8 mouse cellular contexts compared by ENCODE assay signal in the genomic region with DNA sequence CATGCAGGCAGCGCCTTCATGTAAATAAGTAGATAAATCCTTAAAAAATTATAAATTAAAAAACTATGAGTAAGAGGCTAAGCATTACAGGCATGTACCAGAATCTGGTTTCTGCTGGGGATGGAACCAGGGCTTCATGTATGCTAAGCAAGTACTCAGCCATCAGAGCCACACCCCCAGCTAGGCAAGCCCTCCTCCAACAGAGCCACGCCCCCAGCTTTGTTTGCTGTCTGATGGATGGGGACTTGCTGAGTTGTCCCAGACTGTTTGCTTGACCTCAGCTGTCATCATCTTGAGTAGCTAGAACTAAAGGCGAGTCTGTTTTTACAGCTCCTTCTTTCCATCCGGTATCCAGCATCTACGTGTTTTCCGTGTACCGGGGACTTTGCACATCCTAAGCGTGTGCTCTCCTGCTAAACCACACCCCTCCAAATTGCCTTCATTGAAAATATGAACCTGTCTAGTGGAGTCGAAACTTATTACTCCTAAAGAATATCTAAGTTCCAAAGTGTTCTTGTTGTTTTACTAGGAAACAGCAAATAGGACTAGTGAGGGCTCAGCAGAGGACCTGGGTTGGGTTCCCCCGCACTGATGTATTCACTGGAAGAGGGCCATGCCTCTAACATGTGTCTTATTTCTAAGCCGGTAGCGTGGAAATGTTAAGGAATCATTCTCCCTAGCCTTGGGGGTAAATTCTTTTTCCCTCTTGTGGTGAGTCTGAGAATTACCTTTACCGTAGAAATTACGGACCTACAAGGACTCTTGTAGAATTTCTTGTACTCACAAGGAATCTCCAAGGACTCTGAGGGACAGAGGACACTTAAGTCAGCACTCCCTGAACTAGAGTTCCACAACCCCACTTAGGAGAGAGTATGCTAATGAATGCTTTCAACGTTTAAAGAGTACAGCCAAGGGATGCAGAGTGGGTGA. TPM values are rescaled to one million over a fixed set of nuclear protein-coding genes. Genes with fewer than 3 reads are reported as not detected.
A peak's percentile ranks its signal among the peaks of the same experiment; 100 is the strongest.
DNase-seq lines count a peak whose midpoint lies in the region; ATAC-seq and TF ChIP-seq lines count a peak whose summit lies in the region.
"Had no signal": no experiment of that assay in that cellular context is flagged by ENCODE, and none has a peak within 500 bp of the region (broad histone marks: within the 10 kb centered on the region; RNA-seq: fewer than 3 reads in every experiment).

No protein-coding gene starts in this region.

- H3K27ac ChIP-seq in kidney, embryonic 14.5 days (ENCODE audit: low read depth, low read length) = peak overlapping the region; percentile 62; the same call in 1 of the 2 replicates
- H3K27ac ChIP-seq in MEL (ENCODE audit: control insufficient read depth, low read depth, low read length) = no peak overlapping the region
- H3K27ac ChIP-seq in embryonic facial prominence, embryonic 11.5 days (replicated peaks; ENCODE audit: low read depth, low read length) = no peak overlapping the region
- H3K27ac ChIP-seq: neural tube, embryonic 12.5 days had no signal

- H3K9me3 ChIP-seq in kidney, embryonic 14.5 days (ENCODE audit: control insufficient read depth, low read length) = no peaks in the 10 kb centered on the region
- H3K9me3 ChIP-seq in MEL (replicated peaks; ENCODE audit: insufficient read depth, low read length) = no peaks in the 10 kb centered on the region
- H3K9me3 ChIP-seq in embryonic facial prominence, embryonic 11.5 days (replicated peaks; ENCODE audit: control insufficient read depth, low read length) = no peaks in the 10 kb centered on the region
- H3K9me3 ChIP-seq: neural tube, embryonic 12.5 days had no signal

- DNase-seq in kidney, adult 8-10 months = no peak
- DNase-seq in MEL (ENCODE audit: low read depth, low spot score) = peak; percentile 52
- peak; percentile 51 for DNase-seq in embryonic facial prominence, embryonic 11.5 days (ENCODE audit: low spot score)
- DNase-seq in lung, postnatal 4 days = peak; percentile 71 to 77
- DNase-seq in spleen, postnatal 4 days (ENCODE audit: low spot score in 2 of 2) = no peak

- no peak for TF ChIP-seq RAD21 in MEL (IDR thresholded peaks at IDR 0.05; ENCODE audit: low read depth, low read length)

- no peak overlapping the region for H3K4me3 ChIP-seq in kidney, embryonic 14.5 days (ENCODE audit: low read length)
- no peak overlapping the region for H3K4me3 ChIP-seq in MEL (ENCODE audit: control insufficient read depth in 1 of 2, insufficient read depth in 1 of 2, low read depth in 2 of 2, low read length in 2 of 2)
- H3K4me3 ChIP-seq in embryonic facial prominence, embryonic 11.5 days (ENCODE audit: low read depth, low read length) = no peak overlapping the region
- H3K4me3 ChIP-seq: neural tube, embryonic 12.5 days had no signal

- WGBS in kidney, embryonic 14.5 days = 61% methylated on average over 15 of the region's 15 CpGs
- 69% methylated on average over 15 of the region's 15 CpGs for WGBS in embryonic facial prominence, embryonic 11.5 days

- no peaks in the 10 kb centered on the region for H3K79me2 ChIP-seq in MEL (ENCODE audit: control insufficient read depth, insufficient read depth, low read length, poor library complexity)

- TF ChIP-seq POLR2A in MEL (IDR thresholded peaks at IDR 0.05; ENCODE audit: control insufficient read depth in 1 of 2, insufficient read depth in 1 of 2, low read depth in 1 of 2, low read length in 2 of 2, poor library complexity in 1 of 2) = no peak

- no peak overlapping the region for H3K4me2 ChIP-seq in kidney, embryonic 14.5 days (replicated peaks; ENCODE audit: low read depth, low read length)
- H3K4me2 ChIP-seq in embryonic facial prominence, embryonic 11.5 days (ENCODE audit: low read depth, low read length) = no peak overlapping the region
- H3K4me2 ChIP-seq: neural tube, embryonic 12.5 days had no signal

- no peak for TF ChIP-seq CTCF in MEL (IDR thresholded peaks at IDR 0.05 in 2 of 3, conservative IDR thresholded peaks at IDR 0.05 in 1 of 3; ENCODE audit: control insufficient read depth in 1 of 3, insufficient read depth in 1 of 3, low read depth in 2 of 3, low read length in 3 of 3, poor library complexity in 1 of 3, severe bottlenecking in 1 of 3)

- no peak overlapping the region for H3K9ac ChIP-seq in kidney, embryonic 14.5 days (ENCODE audit: low read depth, low read length)
- no peak overlapping the region for H3K9ac ChIP-seq in MEL (ENCODE audit: control insufficient read depth, low read depth, low read length, poor library complexity, severe bottlenecking)
- H3K9ac ChIP-seq in embryonic facial prominence, embryonic 11.5 days (replicated peaks; ENCODE audit: low read length) = no peak overlapping the region
- H3K9ac ChIP-seq: neural tube, embryonic 12.5 days had no signal

- no peaks in the 10 kb centered on the region for H3K27me3 ChIP-seq in kidney, embryonic 14.5 days (ENCODE audit: control insufficient read depth, insufficient read depth, low read length)
- no peaks in the 10 kb centered on the region for H3K27me3 ChIP-seq in MEL (ENCODE audit: control insufficient read depth in 1 of 2, insufficient read depth in 2 of 2, low read length in 2 of 2)
- H3K27me3 ChIP-seq in embryonic facial prominence, embryonic 11.5 days (ENCODE audit: control insufficient read depth, insufficient read depth, low read length) = no peaks in the 10 kb centered on the region

- H3K4me1 ChIP-seq in kidney, embryonic 14.5 days (ENCODE audit: control insufficient read depth, insufficient read depth, low read length) = no peaks in the 10 kb centered on the region
- H3K4me1 ChIP-seq in MEL (ENCODE audit: control insufficient read depth in 1 of 2, insufficient read depth in 2 of 2, low read length in 2 of 2) = peaks cover 2 to 4% of the 10 kb centered on the region in 2 experiments; a peak in 2 of 4 replicates
- H3K4me1 ChIP-seq in embryonic facial prominence, embryonic 11.5 days (ENCODE audit: control insufficient read depth, insufficient read depth, low read length) = no peaks in the 10 kb centered on the region; the same call in 1 of the 2 replicates

- 0 out of 2 replicates have a peak, but pooled peaks have one; percentile 25 for ATAC-seq in kidney, embryonic 14.5 days (ENCODE audit: low FRiP score, low TSS enrichment)
- no peak for ATAC-seq in embryonic facial prominence, embryonic 11.5 days (replicated peaks; ENCODE audit: insufficient number of reproducible peaks, low FRiP score, low TSS enrichment, low read depth)
- no peak for ATAC-seq in inflammation-experienced regulatory T-cells, adult 6 months

- TF ChIP-seq EP300 in MEL (IDR thresholded peaks at IDR 0.05; ENCODE audit: low read depth in 1 of 2, low read length in 2 of 2) = no peak

- H3K36me3 ChIP-seq in kidney, embryonic 14.5 days (ENCODE audit: control insufficient read depth, insufficient read depth, low read length) = no peaks in the 10 kb centered on the region
- H3K36me3 ChIP-seq in MEL (ENCODE audit: control insufficient read depth in 1 of 2, insufficient read depth in 2 of 2, low read length in 2 of 2) = peaks cover 0 to 4% of the 10 kb centered on the region in 2 experiments; a peak in 1 of 4 replicates
- H3K36me3 ChIP-seq in embryonic facial prominence, embryonic 11.5 days (replicated peaks; ENCODE audit: control insufficient read depth, insufficient read depth, low read depth, low read length) = no peaks in the 10 kb centered on the region
- H3K36me3 ChIP-seq: neural tube, embryonic 12.5 days had no signal

TF ChIP-seq in MEL, 35 proteins besides CTCF, POLR2A, EP300 and RAD21:
- no peak for TF ChIP-seq UBTF (IDR thresholded peaks at IDR 0.05; ENCODE audit: borderline replicate concordance, insufficient read depth, low read depth, low read length)
- TF ChIP-seq CHD2 (IDR thresholded peaks at IDR 0.05; ENCODE audit: low read length) = no peak
- no peak for TF ChIP-seq GABPA (IDR thresholded peaks at IDR 0.05; ENCODE audit: low read depth, low read length)
- TF ChIP-seq NELFE (IDR thresholded peaks at IDR 0.05; ENCODE audit: low read depth, low read length) = no peak
- TF ChIP-seq SMC3 (IDR thresholded peaks at IDR 0.05; ENCODE audit: low read depth, low read length) = no peak
- no peak for TF ChIP-seq MEF2A (IDR thresholded peaks at IDR 0.05; ENCODE audit: extremely low read depth, insufficient replicate concordance, low read depth, low read length, poor library complexity, severe bottlenecking)
- TF ChIP-seq BHLHE40 (IDR thresholded peaks at IDR 0.05; ENCODE audit: borderline replicate concordance, low read depth, low read length) = no peak
- TF ChIP-seq ELF1 (IDR thresholded peaks at IDR 0.05; ENCODE audit: low read depth, low read length) = no peak
- no peak for TF ChIP-seq TBP (IDR thresholded peaks at IDR 0.05; ENCODE audit: low read depth, low read length)
- no peak for TF ChIP-seq MAX (IDR thresholded peaks at IDR 0.05; ENCODE audit: low read length)
- no peak for TF ChIP-seq USF2 (IDR thresholded peaks at IDR 0.05; ENCODE audit: borderline replicate concordance in 1 of 2, insufficient read depth in 1 of 2, low read depth in 1 of 2, low read length in 2 of 2)
- no peak for TF ChIP-seq POLR2AphosphoS2 (IDR thresholded peaks at IDR 0.05; ENCODE audit: low read length)
- no peak for TF ChIP-seq KAT2A (conservative IDR thresholded peaks at IDR 0.05; ENCODE audit: low read depth, low read length)
- no peak for TF ChIP-seq POLR2AphosphoS5 (IDR thresholded peaks at IDR 0.05; ENCODE audit: borderline replicate concordance, low read depth, low read length)
- TF ChIP-seq ETS1 (IDR thresholded peaks at IDR 0.05; ENCODE audit: low read depth, low read length) = no peak
- TF ChIP-seq ZC3H11A (IDR thresholded peaks at IDR 0.05; ENCODE audit: low read depth, low read length) = no peak
- TF ChIP-seq USF1 (IDR thresholded peaks at IDR 0.05; ENCODE audit: low read depth, low read length) = no peak

RNA-seq across cellular contexts. Expression of gene Rps6ka1, which starts 54.4 kb away (rescaled TPM):
- polyA plus RNA-seq in kidney, embryonic 14.5 days (2014; fragmentation: Nextera tagmentation; extraction: Ambion mirVana) = 29.6 and 49.8 TPM in 2 replicates
- total RNA-seq in MEL (2012; rRNA removed) = 45.3 and 45.7 TPM in 2 replicates
- polyA plus RNA-seq in MEL (2012; ENCODE audit: insufficient read depth in 1 of 2, insufficient read length in 2 of 2, low read depth in 1 of 2, low replicate concordance in 2 of 2, missing spikeins in 1 of 2) = 10 to 100 TPM in 1 of 2 experiments, not detected in 1; 68.9 TPM
- polyA plus RNA-seq in embryonic facial prominence, embryonic 11.5 days (2014; fragmentation: Nextera tagmentation; extraction: Ambion mirVana) = 34.9 and 39.1 TPM in 2 replicates
- polyA plus RNA-seq in inflammation-experienced regulatory T-cells, adult 6 months (2017; shearing (Covaris generic)) = 100 to 1,000 TPM in 1 of 3 experiments, 10 to 100 TPM in 2; 88.8 to 145 (median 91.9) TPM

Comparison
In these comparisons a context has a peak if more than half of its experiments do, and no peak if none do; other contexts are left out.
1. DNase-seq: peak in MEL (single experiment), embryonic facial prominence, embryonic 11.5 days (single experiment) and lung, postnatal 4 days (2 of 2); none in kidney, adult 8-10 months (0 of 2) and spleen, postnatal 4 days (0 of 2).